Mouse (Mus musculus) limb, embryonic 12.5 days (tissue): Measurements from ENCODE around the gene Fgf15. TPM values are rescaled to one million over a fixed set of nuclear protein-coding genes. Genes with fewer than 3 reads are reported as not detected.

ENCODE experiments used
- ATAC-seq: fragments of 200-750 bp; cut with Nextera tagmentation; 2 replicates; pipeline ENCODE4 v1.8.0; 2017; ENCODE audit warnings: low read depth, moderate TSS enrichment; ENCODE audit not compliant: insufficient number of reproducible peaks, insufficient read depth, low FRiP score, low TSS enrichment
- H3K27ac ChIP-seq: fragments of 300-500 bp; sonication (generic); 2 replicates; pipeline ENCODE4 v1.5.1; 2016; ENCODE audit warnings: mild to moderate bottlenecking, moderate library complexity
- H3K27me3 ChIP-seq: fragments of 300-500 bp; sonication (generic); 2 replicates; pipeline ENCODE4 v1.6.1; 2016; ENCODE audit warnings: mild to moderate bottlenecking, moderate library complexity
- H3K36me3 ChIP-seq: fragments of 300-500 bp; sonication (generic); 2 replicates; pipeline ENCODE4 v1.6.1; 2016; ENCODE audit warnings: mild to moderate bottlenecking, moderate library complexity
- H3K4me1 ChIP-seq: fragments of 300-500 bp; sonication (generic); replicated peaks from 2 replicates; pipeline ENCODE4 v1.6.1; 2016
- H3K4me2 ChIP-seq: fragments of 300-500 bp; sonication (generic); 2 replicates; pipeline ENCODE4 v1.6.1; 2016; ENCODE audit warnings: mild to moderate bottlenecking, moderate library complexity
- H3K4me3 ChIP-seq: fragments of 300-500 bp; sonication (generic); replicated peaks from 2 replicates; pipeline ENCODE4 v1.5.1; 2016; ENCODE audit warnings: mild to moderate bottlenecking
- H3K9ac ChIP-seq: fragments of 300-500 bp; sonication (generic); replicated peaks from 2 replicates; pipeline ENCODE4 v1.6.1; 2016; ENCODE audit warnings: mild to moderate bottlenecking, moderate library complexity
- H3K9me3 ChIP-seq: fragments of 300-500 bp; sonication (generic); 2 replicates; pipeline ENCODE4 v1.6.1; 2016; ENCODE audit warnings: mild to moderate bottlenecking, moderate library complexity
- WGBS: fragments of 180-500 bp; shearing (Covaris S2); methylation state at CpG from one replicate; pipeline ENCODE4 v1.1.7; 2016; 5-methylcytosine and 5-hydroxymethylcytosine counted together
- polyA plus RNA-seq: library from polyadenylated mRNA; unstranded; fragments of >200 nt; fragmentation: Nextera tagmentation; extraction: Ambion mirVana; gene quantifications from 2 replicates; pipeline ENCODE4 v1.2.1, GENCODE M21; 2016

Gene Fgf15
- polyA plus RNA-seq, result 0.42 and 0.76 TPM in 2 replicates

DNA sequence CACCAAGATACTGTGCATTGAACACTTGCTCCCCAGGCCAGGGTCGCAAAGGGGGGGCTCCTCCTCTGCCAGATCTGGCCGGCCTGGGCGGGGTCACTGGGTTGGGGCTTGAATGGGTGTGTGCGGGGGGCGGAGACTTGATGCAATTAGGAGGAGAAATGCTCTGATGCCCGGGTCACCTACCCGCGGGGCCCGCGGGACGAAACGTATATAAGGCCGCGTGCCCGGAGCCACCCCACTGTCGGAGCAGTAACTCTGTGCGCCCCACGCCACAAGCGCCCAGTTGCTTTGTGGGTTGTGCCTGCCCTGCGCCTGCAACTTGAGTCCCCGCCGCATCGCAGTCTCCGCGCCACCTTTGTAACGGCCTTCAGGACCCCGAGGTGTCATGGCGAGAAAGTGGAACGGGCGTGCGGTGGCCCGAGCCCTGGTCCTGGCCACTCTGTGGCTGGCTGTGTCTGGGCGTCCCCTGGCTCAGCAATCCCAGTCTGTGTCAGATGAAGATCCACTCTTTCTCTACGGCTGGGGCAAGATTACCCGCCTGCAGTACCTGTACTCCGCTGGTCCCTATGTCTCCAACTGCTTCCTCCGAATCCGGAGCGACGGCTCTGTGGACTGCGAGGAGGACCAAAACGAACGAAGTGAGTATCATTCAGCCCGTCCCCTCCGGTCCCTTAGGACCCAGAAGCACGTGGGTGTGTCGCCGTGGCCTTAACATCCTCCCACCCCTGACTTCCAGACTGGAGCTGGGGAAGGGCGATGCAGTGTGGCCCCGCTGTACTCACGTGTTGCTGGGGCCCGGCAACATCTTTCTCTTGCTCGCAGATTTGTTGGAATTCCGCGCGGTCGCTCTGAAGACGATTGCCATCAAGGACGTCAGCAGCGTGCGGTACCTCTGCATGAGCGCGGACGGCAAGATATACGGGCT, at the start of gene Fgf15:
TSS of gene Fgf15 (plus strand) at position 238 of the 925 bp plus-strand sequence.
- no peaks in the 10 kb centered on the region for H3K9me3 ChIP-seq
- H3K36me3 ChIP-seq, result no peaks in the 10 kb centered on the region
- peaks cover 21% of the 10 kb centered on the region for H3K4me1 ChIP-seq
- WGBS, result 1% methylated on average over 65 of the region's 65 CpGs
- peaks cover 82% of the 10 kb centered on the region for H3K27me3 ChIP-seq
- H3K4me2 ChIP-seq, result peak within 1 kb of the TSS; percentile 88
- H3K4me3 ChIP-seq, result peak within 1 kb of the TSS; percentile 45
- H3K27ac ChIP-seq, result no peak within 1 kb of the TSS
- peak within 1 kb of the TSS; percentile 40 for H3K9ac ChIP-seq
- ATAC-seq, result peak; percentile 28; the same call in 1 of the 2 replicates

DNA sequence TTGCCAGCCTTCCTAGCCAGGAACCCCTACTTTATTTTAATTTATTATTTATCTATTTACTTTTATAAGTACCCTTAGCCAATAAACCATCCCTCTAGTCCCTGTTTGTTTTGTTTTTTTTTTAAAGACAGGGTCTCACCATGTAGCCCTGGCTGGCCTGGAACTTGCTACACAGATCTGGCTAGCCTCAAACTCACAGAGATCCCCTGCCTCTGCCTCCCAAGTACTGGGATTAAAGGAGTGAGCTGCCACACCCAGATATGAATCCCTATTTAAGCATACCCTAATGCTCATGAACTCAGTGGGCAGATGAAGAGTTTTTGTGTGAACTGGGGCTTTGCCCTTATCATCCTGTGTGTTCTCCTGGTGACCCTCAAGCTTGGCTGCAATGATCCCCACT, 49.3 kb upstream of the Fgf15 start, which contains the start of gene Fgf4:
TSS of gene Fgf4 (plus strand) at position 301 of the 400 bp plus-strand sequence.
- H3K4me3 ChIP-seq, result no peak within 1 kb of the TSS
- no peak for ATAC-seq
- no peaks in the 10 kb centered on the region for H3K9me3 ChIP-seq
- no peaks in the 10 kb centered on the region for H3K36me3 ChIP-seq
- H3K9ac ChIP-seq, result no peak within 1 kb of the TSS
- no peak within 1 kb of the TSS for H3K27ac ChIP-seq
- peaks cover 59% of the 10 kb centered on the region for H3K27me3 ChIP-seq
- no peak within 1 kb of the TSS for H3K4me2 ChIP-seq
- no peaks in the 10 kb centered on the region for H3K4me1 ChIP-seq

DNA sequence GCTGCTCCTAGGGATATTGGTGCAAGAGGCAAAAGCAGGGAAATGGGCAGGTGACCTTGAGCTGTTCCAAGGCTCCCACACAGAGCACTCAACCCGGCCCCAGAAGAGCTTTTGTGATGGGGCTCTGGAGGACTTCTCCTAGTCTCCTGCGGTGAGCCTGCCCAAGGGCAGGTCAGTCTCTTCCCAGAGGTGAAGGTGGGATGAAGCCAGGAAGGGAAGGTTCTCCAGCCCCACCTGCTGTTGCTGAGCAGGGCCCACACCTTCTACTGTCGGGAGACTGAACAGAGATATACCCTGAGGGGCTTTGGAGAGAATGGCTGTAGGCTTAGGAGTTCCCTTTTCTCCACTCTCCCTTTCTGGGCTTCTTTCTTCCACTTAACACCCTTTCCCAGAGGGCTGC, 45.0 kb upstream of the Fgf15 start:
- H3K9me3 ChIP-seq, result no peaks in the 10 kb centered on the region
- WGBS, result 51% methylated on average over 3 of the region's 3 CpGs
- no peak for ATAC-seq
- no peaks in the 10 kb centered on the region for H3K4me1 ChIP-seq
- no peak overlapping the region for H3K27ac ChIP-seq
- H3K36me3 ChIP-seq, result no peaks in the 10 kb centered on the region
- no peak overlapping the region for H3K9ac ChIP-seq
- peaks cover 55% of the 10 kb centered on the region for H3K27me3 ChIP-seq
- H3K4me3 ChIP-seq, result no peak overlapping the region
- H3K4me2 ChIP-seq, result no peak overlapping the region

DNA sequence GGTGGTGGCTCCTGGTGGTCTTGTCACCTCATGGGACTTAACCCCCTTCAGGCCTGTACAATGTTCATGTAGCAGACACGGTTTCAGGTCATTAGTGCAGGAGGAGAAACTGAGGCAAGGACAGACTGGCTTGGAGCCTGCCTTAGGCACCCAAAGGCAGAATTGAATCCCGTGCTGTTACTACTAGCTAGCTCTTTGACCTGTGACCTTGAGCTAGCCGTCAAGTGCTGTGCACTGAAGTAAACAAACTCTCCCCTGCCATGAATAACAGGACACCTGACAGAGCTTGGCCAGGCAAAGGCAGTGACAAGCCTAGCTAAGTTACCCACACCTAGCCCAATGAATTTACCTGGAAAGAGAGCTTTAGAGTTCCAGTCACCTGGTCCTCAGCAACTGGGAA, 41.4 kb upstream of the Fgf15 start:
- H3K27me3 ChIP-seq, result peaks cover 72% of the 10 kb centered on the region
- no peak overlapping the region for H3K9ac ChIP-seq
- H3K27ac ChIP-seq, result no peak overlapping the region
- no peaks in the 10 kb centered on the region for H3K36me3 ChIP-seq
- H3K4me1 ChIP-seq, result no peaks in the 10 kb centered on the region
- no peak overlapping the region for H3K4me3 ChIP-seq
- 36% methylated on average over 3 of the region's 3 CpGs for WGBS
- no peak overlapping the region for H3K4me2 ChIP-seq
- no peak for ATAC-seq
- no peaks in the 10 kb centered on the region for H3K9me3 ChIP-seq

DNA sequence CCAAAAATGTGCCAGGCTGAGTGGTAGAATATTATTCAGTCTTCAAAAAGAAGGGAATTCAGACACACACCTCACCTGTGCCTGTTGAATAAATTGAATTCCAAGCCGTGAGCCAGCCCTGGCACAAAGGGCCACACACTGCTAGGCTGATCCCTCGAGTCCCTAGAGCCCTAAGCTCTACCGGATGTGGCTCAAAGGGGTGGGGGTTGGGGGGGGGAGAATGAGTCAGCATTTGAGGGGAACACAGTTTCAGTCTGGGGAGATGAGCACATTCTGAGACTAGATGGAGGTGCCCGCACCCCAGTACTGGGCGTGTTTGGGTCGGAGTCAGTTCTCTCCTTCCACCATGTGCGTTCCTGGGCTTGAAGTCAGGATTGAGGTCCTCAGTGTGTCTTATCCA, 39.2 kb upstream of the Fgf15 start:
- Histone ChIP-seq H3K36me3 (no peaks in the 10 kb centered on the region), H3K27me3 (peaks cover 82% of the 10 kb centered on the region), H3K9ac (no peak overlapping the region), H3K9me3 (no peaks in the 10 kb centered on the region), H3K4me1 (peaks cover 13% of the 10 kb centered on the region), H3K4me3 (no peak overlapping the region), H3K4me2 (no peak overlapping the region), H3K27ac (no peak overlapping the region)
- no peak for ATAC-seq
- 90% methylated on average over 7 of the region's 7 CpGs for WGBS

DNA sequence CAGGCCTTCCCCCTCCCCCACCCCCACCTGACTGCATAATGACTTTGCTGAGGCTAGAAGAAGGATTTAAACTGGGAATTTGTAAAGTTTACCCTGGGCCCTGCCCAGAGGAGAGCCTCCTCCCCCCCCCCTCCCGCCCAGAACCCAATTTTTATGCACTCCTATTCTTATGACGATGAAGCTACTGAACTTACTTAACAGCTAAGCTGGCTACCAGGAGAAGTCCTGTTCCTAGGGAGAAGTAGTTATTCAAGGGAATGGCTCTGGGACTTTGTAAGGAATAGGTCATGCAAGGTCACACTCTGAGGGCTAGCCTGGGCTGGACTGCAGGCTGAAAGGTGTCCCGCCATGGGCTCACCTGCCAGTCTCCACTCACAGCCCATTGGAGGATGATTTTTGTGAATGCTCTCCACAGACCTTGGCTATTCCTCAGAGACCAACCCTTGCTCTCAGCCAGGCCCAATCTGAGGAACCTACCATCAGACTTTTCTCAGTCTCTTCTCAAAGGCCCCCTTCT, 38.4 kb upstream of the Fgf15 start:
- no peak overlapping the region for H3K4me3 ChIP-seq
- H3K27me3 ChIP-seq, result peaks cover 86% of the 10 kb centered on the region
- no peaks in the 10 kb centered on the region for H3K36me3 ChIP-seq
- no peak for ATAC-seq
- H3K9ac ChIP-seq, result no peak overlapping the region
- no peak overlapping the region for H3K4me2 ChIP-seq
- peaks cover 13% of the 10 kb centered on the region for H3K4me1 ChIP-seq
- H3K27ac ChIP-seq, result no peak overlapping the region
- 66% methylated on average over 3 of the region's 3 CpGs for WGBS
- H3K9me3 ChIP-seq, result no peaks in the 10 kb centered on the region

DNA sequence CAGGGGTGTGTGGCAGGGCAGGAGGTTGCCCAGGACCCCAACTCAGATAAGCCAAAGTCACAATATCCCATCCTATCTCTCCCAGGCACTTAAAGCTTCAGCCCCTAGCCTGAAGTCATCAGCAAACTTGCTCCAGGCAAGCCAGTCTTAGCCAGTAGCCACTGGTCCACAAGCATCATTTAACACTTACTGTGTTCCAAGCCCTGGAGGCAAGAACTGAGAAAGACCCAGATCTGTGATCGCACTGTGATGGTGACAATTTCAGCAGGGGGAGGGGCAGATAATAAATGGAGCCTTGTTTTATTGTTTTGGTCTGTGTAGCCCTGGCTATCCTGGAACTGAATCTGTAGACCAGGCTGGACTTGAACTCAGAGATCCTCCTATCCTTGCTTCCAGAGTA, 37.6 kb upstream of the Fgf15 start:
- Histone ChIP-seq H3K27me3 (peaks cover 92% of the 10 kb centered on the region), H3K9ac (no peak overlapping the region), H3K4me3 (no peak overlapping the region), H3K4me1 (peaks cover 13% of the 10 kb centered on the region), H3K9me3 (no peaks in the 10 kb centered on the region), H3K4me2 (no peak overlapping the region), H3K36me3 (no peaks in the 10 kb centered on the region), H3K27ac (no peak overlapping the region)
- 70% methylated on average over 1 of the region's 1 CpGs for WGBS
- ATAC-seq, result no peak

DNA sequence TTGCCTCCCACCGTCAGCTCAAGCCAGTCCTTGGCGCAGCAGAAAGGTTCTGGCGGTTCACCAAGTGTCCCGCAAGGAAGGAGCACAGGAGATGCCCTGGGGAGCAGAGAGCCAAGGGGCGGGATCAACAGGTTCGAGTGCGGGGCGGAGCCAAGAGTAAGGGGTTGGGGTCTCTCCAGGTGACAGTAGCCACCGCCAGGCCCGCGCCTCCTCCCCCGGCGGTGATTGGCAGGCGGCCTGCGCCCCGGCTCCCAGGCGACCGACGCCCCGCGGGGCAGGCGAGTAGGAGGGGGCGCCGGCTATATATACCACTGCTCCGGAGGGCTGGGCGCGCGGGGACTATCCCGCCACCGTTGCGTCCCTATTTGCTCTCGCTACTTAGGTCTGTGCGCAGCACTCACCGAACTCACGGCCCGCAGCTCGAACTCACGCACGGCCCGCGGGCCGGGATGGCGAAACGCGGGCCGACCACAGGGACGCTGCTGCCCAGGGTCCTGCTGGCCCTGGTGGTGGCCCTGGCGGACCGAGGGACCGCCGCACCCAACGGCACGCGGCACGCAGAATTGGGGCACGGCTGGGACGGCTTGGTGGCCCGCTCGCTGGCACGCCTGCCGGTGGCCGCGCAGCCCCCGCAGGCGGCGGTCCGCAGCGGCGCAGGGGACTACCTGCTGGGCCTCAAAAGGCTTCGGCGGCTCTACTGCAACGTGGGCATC, 35.1 kb upstream of the Fgf15 start:
- H3K36me3 ChIP-seq, result no peaks in the 10 kb centered on the region
- peaks cover 95% of the 10 kb centered on the region for H3K27me3 ChIP-seq
- WGBS, result under 1% methylated on average over 72 of the region's 72 CpGs
- H3K27ac ChIP-seq, result no peak overlapping the region
- H3K9ac ChIP-seq, result no peak overlapping the region; the same call in 1 of the 2 replicates
- no peak for ATAC-seq
- peak overlapping the region; percentile 31 for H3K4me3 ChIP-seq
- H3K4me2 ChIP-seq, result peak overlapping the region; percentile 48
- peaks cover 13% of the 10 kb centered on the region for H3K4me1 ChIP-seq
- no peaks in the 10 kb centered on the region for H3K9me3 ChIP-seq

DNA sequence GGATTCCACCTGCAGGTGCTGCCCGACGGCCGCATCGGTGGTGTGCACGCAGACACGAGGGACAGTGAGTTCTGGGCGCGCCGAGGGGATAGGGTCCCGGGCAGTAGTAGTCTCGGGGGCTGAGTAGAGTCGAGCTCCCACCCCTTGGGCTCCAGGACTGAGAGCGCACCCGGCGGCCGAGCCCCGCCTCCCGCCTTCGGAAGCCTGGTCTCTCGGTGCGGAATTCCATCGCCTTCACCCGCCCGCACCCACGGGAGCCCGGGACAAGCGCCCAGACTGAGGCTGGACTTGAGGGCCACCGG, 34.6 kb upstream of the Fgf15 start:
- peak overlapping the region; percentile 48 for H3K4me2 ChIP-seq
- H3K9ac ChIP-seq, result no peak overlapping the region; the same call in 1 of the 2 replicates
- H3K4me3 ChIP-seq, result peak overlapping the region; percentile 31
- H3K9me3 ChIP-seq, result no peaks in the 10 kb centered on the region
- H3K27me3 ChIP-seq, result peaks cover 95% of the 10 kb centered on the region
- ATAC-seq, result no peak
- H3K4me1 ChIP-seq, result peaks cover 13% of the 10 kb centered on the region
- no peak overlapping the region for H3K27ac ChIP-seq
- no peaks in the 10 kb centered on the region for H3K36me3 ChIP-seq
- under 1% methylated on average over 28 of the region's 28 CpGs for WGBS

DNA sequence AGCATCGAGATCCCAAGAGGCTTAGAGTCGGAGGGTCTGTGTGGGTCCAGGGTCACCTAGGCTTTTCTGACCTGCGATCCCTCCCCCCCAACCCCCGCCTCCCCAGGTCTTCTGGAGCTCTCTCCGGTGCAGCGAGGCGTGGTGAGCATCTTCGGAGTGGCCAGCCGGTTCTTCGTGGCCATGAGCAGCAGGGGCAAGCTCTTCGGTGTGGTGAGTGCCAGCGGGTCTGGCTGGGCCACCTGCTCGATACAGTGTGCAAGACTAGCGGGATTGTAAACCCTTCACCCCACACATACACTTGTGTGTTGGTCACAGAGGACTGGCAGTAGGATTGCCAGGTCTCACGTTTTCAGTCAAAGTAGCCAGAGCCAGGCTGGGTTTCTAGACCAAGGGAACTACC, 34.2 kb upstream of the Fgf15 start:
- Histone ChIP-seq H3K36me3 (no peaks in the 10 kb centered on the region), H3K9me3 (no peaks in the 10 kb centered on the region), H3K4me3 (peak overlapping the region; percentile 31), H3K4me2 (peak overlapping the region; percentile 48; the same call in 1 of the 2 replicates), H3K9ac (no peak overlapping the region), H3K27me3 (peaks cover 96% of the 10 kb centered on the region), H3K27ac (no peak overlapping the region), H3K4me1 (peaks cover 13% of the 10 kb centered on the region)
- 1% methylated on average over 15 of the region's 15 CpGs for WGBS
- ATAC-seq, result no peak

DNA sequence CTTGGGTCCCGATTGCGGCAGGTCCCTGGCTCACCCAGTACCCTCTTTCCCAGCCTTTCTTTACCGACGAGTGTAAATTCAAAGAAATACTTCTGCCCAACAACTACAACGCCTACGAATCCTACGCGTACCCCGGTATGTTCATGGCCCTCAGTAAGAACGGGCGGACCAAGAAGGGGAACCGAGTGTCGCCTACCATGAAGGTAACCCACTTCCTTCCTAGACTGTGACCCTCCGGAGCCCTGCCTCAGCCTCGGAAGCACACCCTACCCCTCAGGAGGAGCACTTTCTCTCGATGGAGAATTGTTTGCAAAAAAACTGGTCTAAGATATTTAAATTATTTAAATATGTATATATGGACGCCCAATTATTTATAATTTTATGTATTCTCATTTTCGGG, 33.6 kb upstream of the Fgf15 start:
- Histone ChIP-seq H3K9me3 (no peaks in the 10 kb centered on the region), H3K27ac (no peak overlapping the region), H3K27me3 (peaks cover 96% of the 10 kb centered on the region), H3K4me3 (no peak overlapping the region), H3K4me1 (peaks cover 13% of the 10 kb centered on the region), H3K4me2 (no peak overlapping the region), H3K9ac (no peak overlapping the region), H3K36me3 (no peaks in the 10 kb centered on the region)
- 3% methylated on average over 18 of the region's 18 CpGs for WGBS
- no peak for ATAC-seq
